Mouse (Mus musculus) v-Abl transformed pro-B cells (cell line): ENCODE data around the gene Ms4a7.
"Not testable (repeated sequence)": the region's sequence is repeated elsewhere in the genome, so short reads cannot be mapped to it uniquely, and the experiment has no call there.

Experiments
- in situ Hi-C, 2 experiments: fragments of 400-800 bp; cut with MboI; formaldehyde crosslinking; loops; one replicate each; pipeline ENCODE4 v1.15.1; 2025; ENCODE audit not compliant: unreplicated experiment in 2 of 2

Ms4a7 gene

GRCm38 (mm10) chr19:11335932-11336331 is at the start of gene Ms4a7:
Gene Ms4a7, minus strand, starts transcription at chr19:11336146.
- in situ Hi-C loops = no loop called here

GRCm38 (mm10) chr19:11376399-11376798 is 40.5 kb upstream of the Ms4a7 start:
- in situ Hi-C loops = no loop called here

GRCm38 (mm10) chr19:11375273-11375672 is 39.3 kb upstream of the Ms4a7 start, which contains the start of gene Ms4a4a:
Gene Ms4a4a, plus strand, starts transcription at chr19:11375523.
- in situ Hi-C loops = no loop called here

- in situ Hi-C loops = no loop called here
These were observed 35.2 kb upstream of the Ms4a7 start for GRCm38 (mm10) chr19:11371181-11371580.

- in situ Hi-C loops = no loop called here
These were observed 32.4 kb upstream of the Ms4a7 start for GRCm38 (mm10) chr19:11368310-11368709.

- in situ Hi-C loops = no loop called here
These were observed 26.1 kb upstream of the Ms4a7 start for GRCm38 (mm10) chr19:11362002-11362401.

GRCm38 (mm10) chr19:11360106-11360505 is 24.2 kb upstream of the Ms4a7 start:
- in situ Hi-C loops = no loop called here

GRCm38 (mm10) chr19:11355730-11356129 is 19.8 kb upstream of the Ms4a7 start:
- in situ Hi-C loops = loop anchor here in 1 of 2 experiments (5.0 kb wide), 1 partner anchor 247 kb away; the partner anchor contains the start of gene Ms4a6d

GRCm38 (mm10) chr19:11351878-11352277 is 15.9 kb upstream of the Ms4a7 start:
- in situ Hi-C loops = no loop called here

- in situ Hi-C loops = no loop called here
These were observed 13.9 kb upstream of the Ms4a7 start for GRCm38 (mm10) chr19:11349698-11350481.

- in situ Hi-C loops = no loop called here
These were observed 8.0 kb upstream of the Ms4a7 start for GRCm38 (mm10) chr19:11343992-11344391.

- in situ Hi-C loops = no loop called here
These were observed 7.2 kb upstream of the Ms4a7 start for GRCm38 (mm10) chr19:11343147-11343546.

- in situ Hi-C loops = no loop called here
These were observed 14.8 kb downstream of the Ms4a7 start for GRCm38 (mm10) chr19:11321123-11321522.

- in situ Hi-C loops = no loop called here
These were observed 19.2 kb downstream of the Ms4a7 start for GRCm38 (mm10) chr19:11316786-11317185.

- in situ Hi-C loops = no loop called here
These were observed 21.6 kb downstream of the Ms4a7 start, which contains the start of gene Ms4a14 for GRCm38 (mm10) chr19:11314354-11314753. Gene Ms4a14, minus strand, starts transcription at chr19:11314454.

GRCm38 (mm10) chr19:11308888-11309287 is 27.1 kb downstream of the Ms4a7 start:
- in situ Hi-C loops = no loop called here

- in situ Hi-C loops = not testable (repeated sequence)
These were observed 36.4 kb downstream of the Ms4a7 start for GRCm38 (mm10) chr19:11299529-11299928.

- in situ Hi-C loops = no loop called here
These were observed 37.0 kb downstream of the Ms4a7 start for GRCm38 (mm10) chr19:11298939-11299338.

- in situ Hi-C loops = not testable (repeated sequence)
These were observed 42.3 kb downstream of the Ms4a7 start for GRCm38 (mm10) chr19:11293616-11294015.

GRCm38 (mm10) chr19:11292990-11293389 is 43.0 kb downstream of the Ms4a7 start:
- in situ Hi-C loops = no loop called here

GRCm38 (mm10) chr19:11283773-11284172 is 52.2 kb downstream of the Ms4a7 start, which contains the start of gene Ms4a5:
Gene Ms4a5, minus strand, starts transcription at chr19:11283873.
- in situ Hi-C loops = no loop called here

GRCm38 (mm10) chr19:11280223-11280622 is 55.7 kb downstream of the Ms4a7 start:
- in situ Hi-C loops = no loop called here
